Mouse (Mus musculus): ENCODE results near the gene Htr3a. TPM values are rescaled to one million over a fixed set of nuclear protein-coding genes. Genes with fewer than 3 reads are reported as not detected.

The Htr3a gene
- polyA plus RNA-seq, 1 experiment from 2014 or later, result 1.4 TPM

- Histone ChIP-seq H3K27me3 (peaks cover 28% of the 10 kb centered on the region), H3K9me3 (replicated peaks) (no peaks in the 10 kb centered on the region), H3K4me1 (peaks cover 6% of the 10 kb centered on the region), H3K36me3 (no peaks in the 10 kb centered on the region), H3K4me3 (replicated peaks) (no peak overlapping the region), H3K4me2 (replicated peaks) (no peak overlapping the region), H3K27ac (replicated peaks) (no peak overlapping the region), H3K9ac (no peak overlapping the region)
- no peak for ATAC-seq (ENCODE audit: insufficient number of reproducible peaks, low FRiP score, low TSS enrichment, low read depth)
- 25% methylated on average over 3 of the region's 3 CpGs for WGBS
Measured at GRCm38 (mm10) chr9:48893986-48894385, 16.9 kb downstream of the Htr3a start.

GRCm38 (mm10) chr9:48889093-48889492 lies 21.8 kb downstream of the Htr3a start:
- 71% methylated on average over 7 of the region's 7 CpGs for WGBS

GRCm38 (mm10) chr9:48872896-48873295 lies 38.0 kb downstream of the Htr3a start:
- 85% methylated on average over 8 of the region's 8 CpGs for WGBS
- Histone ChIP-seq H3K4me2 (replicated peaks) (no peak overlapping the region), H3K9ac (no peak overlapping the region), H3K4me1 (no peaks in the 10 kb centered on the region), H3K27me3 (no peaks in the 10 kb centered on the region; the same call in 1 of the 2 replicates), H3K27ac (replicated peaks) (no peak overlapping the region), H3K36me3 (no peaks in the 10 kb centered on the region), H3K4me3 (replicated peaks) (no peak overlapping the region), H3K9me3 (replicated peaks) (no peaks in the 10 kb centered on the region)
- ATAC-seq (ENCODE audit: insufficient number of reproducible peaks, low FRiP score, low TSS enrichment, low read depth), result no peak

More at GRCm38 (mm10) chr9:48889093-48889492, 21.8 kb downstream of the Htr3a start:
- Histone ChIP-seq H3K4me3 (replicated peaks) (no peak overlapping the region), H3K9me3 (replicated peaks) (no peaks in the 10 kb centered on the region), H3K27ac (replicated peaks) (no peak overlapping the region), H3K27me3 (peaks cover 3% of the 10 kb centered on the region), H3K4me2 (replicated peaks) (no peak overlapping the region), H3K36me3 (no peaks in the 10 kb centered on the region), H3K4me1 (no peaks in the 10 kb centered on the region), H3K9ac (no peak overlapping the region)
- no peak for ATAC-seq (ENCODE audit: insufficient number of reproducible peaks, low FRiP score, low TSS enrichment, low read depth)

- 62% methylated on average over 12 of the region's 12 CpGs for WGBS
- Histone ChIP-seq H3K27me3 (peaks cover 7% of the 10 kb centered on the region; the same call in 1 of the 2 replicates), H3K36me3 (no peaks in the 10 kb centered on the region), H3K4me2 (replicated peaks) (no peak overlapping the region), H3K4me3 (replicated peaks) (no peak overlapping the region), H3K27ac (replicated peaks) (no peak overlapping the region), H3K9me3 (replicated peaks) (no peaks in the 10 kb centered on the region), H3K9ac (no peak overlapping the region), H3K4me1 (no peaks in the 10 kb centered on the region)
- no peak for ATAC-seq (ENCODE audit: insufficient number of reproducible peaks, low FRiP score, low TSS enrichment, low read depth)
Measured at GRCm38 (mm10) chr9:48866523-48867121, 44.3 kb downstream of the Htr3a start.

GRCm38 (mm10) chr9:48865235-48865634 lies 45.7 kb downstream of the Htr3a start:
- H3K36me3 ChIP-seq, result no peaks in the 10 kb centered on the region
- no peaks in the 10 kb centered on the region for H3K9me3 ChIP-seq (replicated peaks)
- H3K9ac ChIP-seq, result no peak overlapping the region
- peak overlapping the region; percentile 63; the same call in 1 of the 2 replicates for H3K27ac ChIP-seq (replicated peaks)
- H3K4me3 ChIP-seq (replicated peaks), result no peak overlapping the region
- H3K27me3 ChIP-seq, result peaks cover 7% of the 10 kb centered on the region; the same call in 1 of the 2 replicates
- peaks cover 4% of the 10 kb centered on the region for H3K4me1 ChIP-seq
- WGBS, result 31% methylated on average over 9 of the region's 9 CpGs
- peak; percentile 29; the same call in 1 of the 2 replicates for ATAC-seq (ENCODE audit: insufficient number of reproducible peaks, low FRiP score, low TSS enrichment, low read depth)
- H3K4me2 ChIP-seq (replicated peaks), result no peak overlapping the region

- 64% methylated on average over 10 of the region's 10 CpGs for WGBS
Measured at GRCm38 (mm10) chr9:48861481-48861880, 49.4 kb downstream of the Htr3a start.

GRCm38 (mm10) chr9:48860526-48860845 lies 50.4 kb downstream of the Htr3a start:
- WGBS, result 2% methylated on average over 6 of the region's 6 CpGs
- Histone ChIP-seq H3K27me3 (0 out of 2 replicates have a peak, but pooled peaks cover 7% of the 10 kb centered on the region), H3K4me2 (replicated peaks) (no peak overlapping the region), H3K4me1 (peaks cover 6% of the 10 kb centered on the region), H3K9ac (no peak overlapping the region), H3K9me3 (replicated peaks) (no peaks in the 10 kb centered on the region), H3K4me3 (replicated peaks) (no peak overlapping the region), H3K27ac (replicated peaks) (no peak overlapping the region), H3K36me3 (no peaks in the 10 kb centered on the region)
- no peak for ATAC-seq (ENCODE audit: insufficient number of reproducible peaks, low FRiP score, low TSS enrichment, low read depth)

More at GRCm38 (mm10) chr9:48861481-48861880, 49.4 kb downstream of the Htr3a start:
- Histone ChIP-seq H3K36me3 (no peaks in the 10 kb centered on the region), H3K4me1 (peaks cover 6% of the 10 kb centered on the region), H3K4me2 (replicated peaks) (no peak overlapping the region), H3K9me3 (replicated peaks) (no peaks in the 10 kb centered on the region), H3K4me3 (replicated peaks) (no peak overlapping the region), H3K9ac (no peak overlapping the region), H3K27me3 (0 out of 2 replicates have a peak, but pooled peaks cover 7% of the 10 kb centered on the region), H3K27ac (replicated peaks) (no peak overlapping the region)
- no peak for ATAC-seq (ENCODE audit: insufficient number of reproducible peaks, low FRiP score, low TSS enrichment, low read depth)

GRCm38 (mm10) chr9:48859828-48860525 lies 50.9 kb downstream of the Htr3a start:
- WGBS, result 22% methylated on average over 10 of the region's 10 CpGs
- Histone ChIP-seq H3K4me2 (replicated peaks) (no peak overlapping the region), H3K9ac (no peak overlapping the region), H3K27me3 (0 out of 2 replicates have a peak, but pooled peaks cover 7% of the 10 kb centered on the region), H3K9me3 (replicated peaks) (no peaks in the 10 kb centered on the region), H3K4me1 (peaks cover 6% of the 10 kb centered on the region), H3K4me3 (replicated peaks) (no peak overlapping the region), H3K36me3 (no peaks in the 10 kb centered on the region), H3K27ac (replicated peaks) (no peak overlapping the region)
- ATAC-seq (ENCODE audit: insufficient number of reproducible peaks, low FRiP score, low TSS enrichment, low read depth), result no peak

GRCm38 (mm10) chr9:48857944-48858343 lies 53.0 kb downstream of the Htr3a start:
- Histone ChIP-seq H3K4me3 (replicated peaks) (no peak overlapping the region), H3K36me3 (no peaks in the 10 kb centered on the region), H3K4me1 (peaks cover 6% of the 10 kb centered on the region), H3K27me3 (0 out of 2 replicates have a peak, but pooled peaks cover 7% of the 10 kb centered on the region), H3K27ac (replicated peaks) (no peak overlapping the region), H3K9me3 (replicated peaks) (no peaks in the 10 kb centered on the region), H3K4me2 (replicated peaks) (no peak overlapping the region), H3K9ac (no peak overlapping the region)
- ATAC-seq (ENCODE audit: insufficient number of reproducible peaks, low FRiP score, low TSS enrichment, low read depth), result no peak
- WGBS, result 63% methylated on average over 7 of the region's 7 CpGs

GRCm38 (mm10) chr9:48856240-48856639 lies 54.7 kb downstream of the Htr3a start:
- no peaks in the 10 kb centered on the region for H3K27me3 ChIP-seq
- no peak overlapping the region for H3K4me2 ChIP-seq (replicated peaks)
- no peaks in the 10 kb centered on the region for H3K9me3 ChIP-seq (replicated peaks)
- H3K9ac ChIP-seq, result no peak overlapping the region
- whole genome bisulfite sequencing, result 78% methylated on average over 4 of the region's 4 CpGs
- H3K27ac ChIP-seq (replicated peaks), result no peak overlapping the region
- ATAC-seq (ENCODE audit: insufficient number of reproducible peaks, low FRiP score, low TSS enrichment, low read depth), result no peak
- peaks cover 6% of the 10 kb centered on the region for H3K4me1 ChIP-seq
- H3K4me3 ChIP-seq (replicated peaks), result no peak overlapping the region
- H3K36me3 ChIP-seq, result no peaks in the 10 kb centered on the region

GRCm38 (mm10) chr9:48849531-48849930 lies 61.4 kb downstream of the Htr3a start:
- no peak overlapping the region for H3K27ac ChIP-seq (replicated peaks)

More at GRCm38 (mm10) chr9:48849531-48849930, 61.4 kb downstream of the Htr3a start:
- Histone ChIP-seq H3K9me3 (replicated peaks) (no peaks in the 10 kb centered on the region), H3K4me1 (no peaks in the 10 kb centered on the region), H3K4me3 (replicated peaks) (no peak overlapping the region), H3K27me3 (no peaks in the 10 kb centered on the region), H3K9ac (no peak overlapping the region), H3K4me2 (replicated peaks) (no peak overlapping the region), H3K36me3 (no peaks in the 10 kb centered on the region)
- no peak for ATAC-seq (ENCODE audit: insufficient number of reproducible peaks, low FRiP score, low TSS enrichment, low read depth)
- 86% methylated on average over 5 of the region's 5 CpGs for WGBS
